Mouse (Mus musculus) E14TG2a.4 (cell line): ENCODE results near the gene Klf13.

Experiments used
- CTCF ChIP-seq: conservative IDR thresholded peaks from 2 replicates; pipeline ENCODE4 v1.5.1; 2014; ENCODE audit warnings: low read length
- NANOG ChIP-seq: IDR thresholded peaks from 2 replicates; pipeline ENCODE4 v1.6.1; 2014; ENCODE audit warnings: borderline replicate concordance, low read length, mixed read lengths
- POU5F1 ChIP-seq: IDR thresholded peaks from 2 replicates; pipeline ENCODE4 v1.6.1; 2014; ENCODE audit warnings: low read length, borderline replicate concordance

DNA sequence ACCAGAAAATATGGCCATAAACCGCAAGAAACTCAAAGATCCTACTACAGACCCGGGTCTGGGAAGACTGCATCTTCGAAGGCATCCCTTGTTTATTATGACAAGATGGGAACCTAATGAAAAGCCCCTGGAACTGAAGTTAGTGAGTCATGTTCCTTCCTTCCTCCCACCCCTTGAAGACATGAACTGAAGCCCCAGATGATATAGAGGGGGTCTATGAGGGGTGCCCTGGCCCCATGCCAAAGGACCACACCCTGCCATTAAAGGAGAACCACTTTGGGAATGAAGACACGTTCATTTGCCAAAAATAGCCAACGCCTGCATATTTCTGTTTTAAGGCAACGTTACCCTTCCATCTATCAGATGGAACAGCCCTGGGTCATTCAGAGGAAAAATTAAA lies 50.0 kb downstream of the Klf13 start:
- TF ChIP-seq NANOG (no peak), CTCF (no peak), POU5F1 (no peak)
